Mouse (Mus musculus): ENCODE results near the gene Shisa8. TPM values are rescaled to one million over a fixed set of nuclear protein-coding genes. Genes with fewer than 3 reads are reported as not detected.

The Shisa8 gene
- polyA plus RNA-seq, 1 experiment from 2014 or later, result 0.31 TPM

DNA sequence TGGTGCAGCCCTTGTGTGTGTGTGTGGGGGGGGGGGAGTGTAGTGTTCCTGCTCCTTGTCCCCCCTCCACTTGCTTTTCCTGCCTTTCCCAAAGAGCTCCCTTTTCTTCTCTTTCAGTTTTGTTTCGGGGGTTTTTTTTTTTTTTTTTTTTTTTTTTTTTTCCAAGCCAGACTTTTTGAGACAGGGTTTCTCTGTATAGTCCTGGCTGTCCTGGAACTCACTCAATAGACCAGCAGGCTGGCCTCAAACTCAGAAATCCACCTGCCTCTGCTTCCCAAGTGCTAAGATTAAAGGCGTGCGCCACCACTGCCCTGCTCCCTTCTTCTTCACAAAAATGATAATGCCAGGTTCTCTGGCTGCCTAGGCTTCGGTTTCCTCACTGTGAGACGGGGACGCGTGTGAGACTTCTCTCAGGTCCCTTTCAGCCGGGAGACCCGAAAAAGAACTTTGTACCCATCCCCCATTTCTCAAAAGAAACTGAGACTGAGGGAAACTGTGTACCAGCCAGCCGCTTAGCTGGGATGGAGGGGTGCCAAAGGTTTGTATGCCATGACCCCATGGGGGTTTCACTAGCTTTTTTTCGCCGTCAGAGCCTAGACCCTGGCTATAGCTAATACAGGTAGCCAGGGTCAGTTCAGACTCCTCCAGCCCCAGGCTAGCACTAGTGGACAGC, 7.5 kb upstream of the Shisa8 start:
- Histone ChIP-seq H3K9me3 (ENCODE audit: control insufficient read depth, low read length) (no peaks in the 10 kb centered on the region), H3K27ac (replicated peaks; ENCODE audit: low read depth, low read length) (no peak overlapping the region), H3K4me2 (ENCODE audit: low read depth, severe bottlenecking) (no peak overlapping the region), H3K36me3 (ENCODE audit: control insufficient read depth, insufficient read depth, low read length) (no peaks in the 10 kb centered on the region), H3K9ac (ENCODE audit: low read length) (no peak overlapping the region), H3K27me3 (ENCODE audit: control insufficient read depth, insufficient read depth, low read length) (peaks cover 32% of the 10 kb centered on the region), H3K4me1 (ENCODE audit: control insufficient read depth, insufficient read depth, low read length) (no peaks in the 10 kb centered on the region; the same call in 1 of the 2 replicates), H3K4me3 (ENCODE audit: low read depth, low read length) (no peak overlapping the region)
- WGBS, result 65% methylated on average over 12 of the region's 12 CpGs
- DNase-seq (ENCODE audit: low spot score) (no peak), ATAC-seq (ENCODE audit: insufficient number of reproducible peaks, low FRiP score, low TSS enrichment, low read depth) (no peak)

DNA sequence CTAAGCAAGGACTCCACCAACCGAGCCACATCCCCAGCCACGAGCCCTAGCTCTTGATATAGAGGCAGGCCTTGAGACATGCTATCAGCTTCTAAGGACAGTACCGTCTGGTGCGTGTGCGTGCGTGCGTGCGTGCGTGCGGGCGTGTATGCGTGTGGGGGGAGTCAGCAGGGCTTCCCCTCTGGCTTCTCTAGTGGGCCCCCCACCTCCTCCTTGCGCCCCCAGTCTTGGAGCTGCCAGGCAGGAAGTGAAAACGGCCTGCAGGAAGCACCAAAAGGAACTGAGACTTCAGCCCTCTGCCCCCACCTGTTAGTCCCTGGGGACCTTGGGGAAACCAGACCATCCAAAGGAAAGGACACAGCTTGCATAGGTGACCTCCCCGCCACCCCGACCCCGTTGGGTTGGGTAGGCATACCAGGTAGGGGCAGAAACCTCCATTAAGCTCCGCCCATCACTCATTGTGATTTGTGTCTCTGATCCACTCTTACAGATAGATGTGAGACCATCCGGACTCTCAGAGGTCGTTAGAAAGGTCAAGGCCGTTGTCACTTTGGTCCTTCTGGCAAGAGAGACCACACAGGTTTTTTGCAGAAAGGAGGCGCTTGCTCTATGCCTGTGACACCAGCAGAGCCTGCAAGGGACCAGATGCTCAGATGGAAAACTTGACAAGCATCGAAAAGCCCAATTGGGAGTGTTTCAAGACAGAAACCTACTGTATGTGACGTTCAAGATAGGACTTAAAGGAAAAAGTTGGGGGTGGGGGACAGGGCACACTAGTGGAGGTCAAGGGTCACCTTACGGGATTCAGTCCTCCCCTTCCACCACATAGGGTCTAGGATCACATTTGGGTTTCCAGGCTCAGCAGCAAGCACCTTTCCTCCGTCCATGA, 6.4 kb upstream of the Shisa8 start:
- Histone ChIP-seq H3K27ac (replicated peaks; ENCODE audit: low read depth, low read length) (no peak overlapping the region), H3K4me1 (ENCODE audit: control insufficient read depth, insufficient read depth, low read length) (no peaks in the 10 kb centered on the region; the same call in 1 of the 2 replicates), H3K27me3 (ENCODE audit: control insufficient read depth, insufficient read depth, low read length) (peaks cover 29% of the 10 kb centered on the region), H3K4me3 (ENCODE audit: low read depth, low read length) (no peak overlapping the region), H3K36me3 (ENCODE audit: control insufficient read depth, insufficient read depth, low read length) (no peaks in the 10 kb centered on the region), H3K9me3 (ENCODE audit: control insufficient read depth, low read length) (no peaks in the 10 kb centered on the region), H3K9ac (ENCODE audit: low read length) (no peak overlapping the region), H3K4me2 (ENCODE audit: low read depth, severe bottlenecking) (no peak overlapping the region)
- ATAC-seq (ENCODE audit: insufficient number of reproducible peaks, low FRiP score, low TSS enrichment, low read depth) (no peak), DNase-seq (ENCODE audit: low spot score) (no peak)
- 79% methylated on average over 26 of the region's 26 CpGs for WGBS

DNA sequence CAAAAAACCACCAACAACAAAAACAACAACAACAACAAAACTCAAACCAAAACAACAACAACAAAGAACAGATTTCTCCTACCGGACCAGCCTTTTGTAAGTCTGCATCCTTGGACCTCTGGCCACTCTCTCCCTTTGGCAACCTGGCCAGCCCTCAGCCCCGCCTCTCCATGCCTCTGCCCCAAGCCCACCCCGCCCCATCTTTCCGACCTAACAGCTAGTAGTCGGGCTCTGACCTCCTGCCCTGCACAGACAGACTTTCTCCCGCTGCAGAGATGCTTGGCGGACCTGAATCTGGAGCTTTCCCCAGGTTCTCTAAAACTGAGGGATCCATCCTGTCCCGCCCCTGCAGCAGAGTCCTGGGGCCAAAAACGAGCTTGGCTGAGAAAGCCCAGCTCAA, 5.4 kb upstream of the Shisa8 start:
- 25% methylated on average over 9 of the region's 9 CpGs for WGBS
- no peaks in the 10 kb centered on the region for H3K36me3 ChIP-seq (ENCODE audit: control insufficient read depth, insufficient read depth, low read length)

DNA sequence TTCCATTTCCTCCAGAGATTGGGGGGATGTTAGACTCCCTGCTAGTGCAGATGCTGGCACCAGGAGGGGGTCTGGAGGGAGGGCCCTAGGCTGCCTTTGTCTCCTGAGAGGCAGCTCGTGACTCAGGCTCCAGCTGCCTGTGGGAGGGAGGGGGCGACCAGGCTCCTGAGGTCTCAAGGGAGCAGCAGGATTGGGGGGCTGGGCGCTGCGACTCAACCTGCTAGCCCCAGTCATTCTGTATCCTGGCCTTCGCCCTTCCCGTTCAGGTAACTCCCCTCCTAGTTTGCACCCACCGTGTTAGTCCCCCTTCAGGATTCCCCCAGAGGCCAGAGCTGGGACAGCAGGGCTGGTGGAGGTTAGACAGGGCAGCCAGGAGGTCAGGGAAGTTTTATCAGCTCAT, 4.4 kb upstream of the Shisa8 start:
- ATAC-seq (ENCODE audit: insufficient number of reproducible peaks, low FRiP score, low TSS enrichment, low read depth), result no peak
- DNase-seq (ENCODE audit: low spot score), result no peak
- Histone ChIP-seq H3K9ac (ENCODE audit: low read length) (no peak overlapping the region), H3K27me3 (ENCODE audit: control insufficient read depth, insufficient read depth, low read length) (peaks cover 39% of the 10 kb centered on the region), H3K4me1 (ENCODE audit: control insufficient read depth, insufficient read depth, low read length) (0 out of 2 replicates have a peak, but pooled peaks cover 2% of the 10 kb centered on the region), H3K4me3 (ENCODE audit: low read depth, low read length) (no peak overlapping the region), H3K27ac (replicated peaks; ENCODE audit: low read depth, low read length) (no peak overlapping the region), H3K4me2 (ENCODE audit: low read depth, severe bottlenecking) (no peak overlapping the region), H3K9me3 (ENCODE audit: control insufficient read depth, low read length) (no peaks in the 10 kb centered on the region), H3K36me3 (ENCODE audit: control insufficient read depth, insufficient read depth, low read length) (no peaks in the 10 kb centered on the region)
- 12% methylated on average over 7 of the region's 7 CpGs for WGBS

More for the DNA sequence above, 5.4 kb upstream of the Shisa8 start:
- H3K27me3 ChIP-seq (ENCODE audit: control insufficient read depth, insufficient read depth, low read length), result peaks cover 31% of the 10 kb centered on the region
- ATAC-seq (ENCODE audit: insufficient number of reproducible peaks, low FRiP score, low TSS enrichment, low read depth) (no peak), DNase-seq (ENCODE audit: low spot score) (no peak)
- no peaks in the 10 kb centered on the region for H3K4me1 ChIP-seq (ENCODE audit: control insufficient read depth, insufficient read depth, low read length)
- no peak overlapping the region for H3K27ac ChIP-seq (replicated peaks; ENCODE audit: low read depth, low read length)
- no peak overlapping the region for H3K4me2 ChIP-seq (ENCODE audit: low read depth, severe bottlenecking)
- H3K9me3 ChIP-seq (ENCODE audit: control insufficient read depth, low read length), result no peaks in the 10 kb centered on the region
- H3K4me3 ChIP-seq (ENCODE audit: low read depth, low read length), result no peak overlapping the region
- H3K9ac ChIP-seq (ENCODE audit: low read length), result no peak overlapping the region

DNA sequence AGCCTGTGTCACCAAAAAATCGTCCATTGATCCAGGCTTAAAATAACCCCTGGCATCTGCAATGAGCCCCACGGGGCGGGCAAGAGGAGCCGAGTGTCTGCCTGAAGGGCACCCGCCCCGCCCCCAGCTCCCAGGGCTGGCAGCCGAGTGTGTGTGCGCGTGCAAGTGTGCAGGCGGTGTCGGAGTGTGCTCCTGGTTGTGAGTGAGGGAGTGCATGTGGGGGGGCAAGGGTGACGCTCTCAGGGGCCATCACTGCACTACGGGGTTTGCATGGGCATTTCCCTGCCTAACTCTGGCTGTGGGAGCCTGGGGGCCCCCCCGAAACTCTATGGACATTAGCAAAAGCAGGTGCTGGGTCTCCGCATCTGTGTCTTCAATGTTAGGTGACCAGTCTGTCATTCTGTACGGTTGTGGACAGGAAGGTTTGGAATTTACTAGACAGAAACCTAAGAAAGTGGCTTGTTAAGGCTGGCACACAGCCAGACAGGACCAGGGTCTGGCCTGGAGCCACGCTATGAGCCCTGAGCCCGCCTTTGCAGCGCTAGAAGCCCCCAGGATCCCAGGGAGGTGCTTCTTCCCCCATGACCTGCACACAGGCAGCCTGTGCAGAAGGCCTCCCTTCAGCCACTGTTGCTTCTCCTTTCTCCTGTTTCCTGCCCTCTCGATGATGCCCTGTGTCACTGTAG, 3.7 kb upstream of the Shisa8 start:
- no peak overlapping the region for H3K27ac ChIP-seq (replicated peaks; ENCODE audit: low read depth, low read length)
- 53% methylated on average over 20 of the region's 20 CpGs for WGBS
- H3K4me3 ChIP-seq (ENCODE audit: low read depth, low read length), result no peak overlapping the region
- no peak overlapping the region for H3K4me2 ChIP-seq (ENCODE audit: low read depth, severe bottlenecking)
- no peak overlapping the region for H3K9ac ChIP-seq (ENCODE audit: low read length)
- H3K4me1 ChIP-seq (ENCODE audit: control insufficient read depth, insufficient read depth, low read length), result 0 out of 2 replicates have a peak, but pooled peaks cover 7% of the 10 kb centered on the region
- peaks cover 47% of the 10 kb centered on the region for H3K27me3 ChIP-seq (ENCODE audit: control insufficient read depth, insufficient read depth, low read length)
- DNase-seq (ENCODE audit: low spot score) (no peak), ATAC-seq (ENCODE audit: insufficient number of reproducible peaks, low FRiP score, low TSS enrichment, low read depth) (no peak)
- no peaks in the 10 kb centered on the region for H3K9me3 ChIP-seq (ENCODE audit: control insufficient read depth, low read length)
- H3K36me3 ChIP-seq (ENCODE audit: control insufficient read depth, insufficient read depth, low read length), result no peaks in the 10 kb centered on the region

DNA sequence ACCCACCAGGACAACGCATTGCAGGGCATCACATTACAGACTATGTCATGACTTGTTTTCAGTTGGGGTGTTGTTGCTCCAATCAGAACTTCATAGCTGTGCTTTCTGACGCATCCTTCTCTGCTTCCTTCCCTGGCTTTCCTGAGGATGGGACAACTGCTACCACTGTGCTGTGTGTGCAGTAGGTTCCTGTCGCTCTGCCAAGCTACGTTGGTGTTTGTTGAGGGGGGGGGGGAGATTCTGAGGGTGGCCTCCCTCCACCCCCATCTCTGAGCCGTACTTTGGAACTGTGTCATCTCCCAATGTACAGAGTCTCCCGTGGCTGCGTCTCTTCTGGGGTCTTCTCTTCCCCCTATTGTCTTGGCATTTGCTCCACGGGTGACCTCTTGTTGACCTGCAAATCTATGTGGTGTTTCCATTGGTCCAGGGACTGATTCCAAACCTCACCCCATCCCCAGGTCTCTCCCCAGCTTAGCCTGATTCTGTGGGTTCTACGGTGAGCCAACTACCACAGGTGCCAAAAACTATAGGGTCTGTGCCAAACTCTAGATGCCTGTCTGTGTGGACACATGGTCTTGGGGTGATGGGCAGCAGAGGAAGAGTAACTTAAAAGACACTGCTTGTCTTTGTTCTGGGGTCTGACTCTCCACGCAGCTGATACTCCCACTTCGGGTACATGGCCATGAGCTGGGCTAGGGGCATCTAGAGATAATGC, 2.9 kb upstream of the Shisa8 start:
- DNase-seq (ENCODE audit: low spot score) (no peak), ATAC-seq (ENCODE audit: insufficient number of reproducible peaks, low FRiP score, low TSS enrichment, low read depth) (no peak)
- H3K27me3 ChIP-seq (ENCODE audit: control insufficient read depth, insufficient read depth, low read length), result peaks cover 55% of the 10 kb centered on the region
- no peak overlapping the region for H3K4me3 ChIP-seq (ENCODE audit: low read depth, low read length)
- no peak overlapping the region for H3K27ac ChIP-seq (replicated peaks; ENCODE audit: low read depth, low read length)
- H3K4me1 ChIP-seq (ENCODE audit: control insufficient read depth, insufficient read depth, low read length), result 0 out of 2 replicates have a peak, but pooled peaks cover 7% of the 10 kb centered on the region
- H3K36me3 ChIP-seq (ENCODE audit: control insufficient read depth, insufficient read depth, low read length), result no peaks in the 10 kb centered on the region
- no peak overlapping the region for H3K4me2 ChIP-seq (ENCODE audit: low read depth, severe bottlenecking)
- 45% methylated on average over 11 of the region's 11 CpGs for WGBS
- H3K9me3 ChIP-seq (ENCODE audit: control insufficient read depth, low read length), result no peaks in the 10 kb centered on the region
- H3K9ac ChIP-seq (ENCODE audit: low read length), result no peak overlapping the region

DNA sequence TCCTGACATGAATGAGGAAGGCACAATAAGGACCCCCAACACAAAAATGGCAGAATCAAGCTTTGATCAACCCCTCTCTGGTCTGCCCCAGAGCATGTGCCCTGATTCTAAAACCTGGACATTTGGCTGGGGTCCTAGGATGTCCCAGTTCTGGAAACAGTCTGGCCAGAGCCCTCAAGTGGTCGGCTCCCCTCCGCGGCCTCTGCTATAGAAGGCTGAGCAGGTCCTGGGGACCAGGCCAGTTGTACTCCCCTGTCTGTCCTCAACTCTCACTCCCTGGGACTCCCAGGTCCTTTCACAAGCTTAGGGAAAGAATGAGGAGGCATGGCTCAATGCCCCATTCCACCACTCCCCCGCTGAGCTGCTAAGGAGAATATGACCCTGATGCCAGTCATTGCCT, 607 bp upstream of the Shisa8 start:
- Histone ChIP-seq H3K9me3 (ENCODE audit: control insufficient read depth, low read length) (no peaks in the 10 kb centered on the region), H3K27ac (replicated peaks; ENCODE audit: low read depth, low read length) (no peak overlapping the region), H3K36me3 (ENCODE audit: control insufficient read depth, insufficient read depth, low read length) (no peaks in the 10 kb centered on the region), H3K27me3 (ENCODE audit: control insufficient read depth, insufficient read depth, low read length) (peaks cover 76% of the 10 kb centered on the region), H3K4me1 (ENCODE audit: control insufficient read depth, insufficient read depth, low read length) (0 out of 2 replicates have a peak, but pooled peaks cover 7% of the 10 kb centered on the region), H3K4me2 (ENCODE audit: low read depth, severe bottlenecking) (no peak overlapping the region), H3K4me3 (ENCODE audit: low read depth, low read length) (no peak overlapping the region), H3K9ac (ENCODE audit: low read length) (no peak overlapping the region)
- no peak for DNase-seq (ENCODE audit: low spot score)
- no peak for ATAC-seq (ENCODE audit: insufficient number of reproducible peaks, low FRiP score, low TSS enrichment, low read depth)
- 13% methylated on average over 4 of the region's 4 CpGs for WGBS
